Mouse (Mus musculus) ES-E14 (cell line): ENCODE measurements around the gene Rasgef1b.

Source experiments
- CHD2 ChIP-seq: IDR thresholded peaks from 2 replicates; pipeline ENCODE4 v1.6.1; 2014; ENCODE audit warnings: mild to moderate bottlenecking, low read depth, low read length, inconsistent platforms
- HCFC1 ChIP-seq: IDR thresholded peaks from 2 replicates; pipeline ENCODE4 v1.6.1; 2012; ENCODE audit warnings: low read length, inconsistent platforms, borderline replicate concordance; ENCODE audit not compliant: insufficient read depth
- MAFK ChIP-seq: IDR thresholded peaks from 2 replicates; pipeline ENCODE4 v1.6.1; 2014; ENCODE audit warnings: mild to moderate bottlenecking, low read depth, low read length, inconsistent platforms; ENCODE audit not compliant: insufficient read depth
- ZC3H11A ChIP-seq: IDR thresholded peaks from 2 replicates; pipeline ENCODE4 v1.6.1; 2012; ENCODE audit warnings: low read depth, mild to moderate bottlenecking, inconsistent platforms, low read length, borderline replicate concordance
- ZNF384 ChIP-seq: IDR thresholded peaks from 2 replicates; pipeline ENCODE4 v1.6.1; 2012; ENCODE audit warnings: low read depth, low read length, inconsistent platforms

- TF ChIP-seq ZNF384: no peak
- TF ChIP-seq ZC3H11A: no peak
- no peak for TF ChIP-seq HCFC1
- no peak for TF ChIP-seq MAFK
- TF ChIP-seq CHD2: no peak
These were observed 138.3 kb downstream of the Rasgef1b start for GRCm38 (mm10) chr5:99590539-99590938.
